Mouse (Mus musculus) regulatory T cell (primary cell): ENCODE measurements around the gene Ltv1.

Source experiments
- in situ Hi-C: fragments of 300-600 bp; cut with MboI, MseI; formaldehyde crosslinking; loops from one replicate; pipeline ENCODE4 v1.15.1; 2025; ENCODE audit warnings: high pct_unique_total_duplicates

Gene Ltv1

DNA sequence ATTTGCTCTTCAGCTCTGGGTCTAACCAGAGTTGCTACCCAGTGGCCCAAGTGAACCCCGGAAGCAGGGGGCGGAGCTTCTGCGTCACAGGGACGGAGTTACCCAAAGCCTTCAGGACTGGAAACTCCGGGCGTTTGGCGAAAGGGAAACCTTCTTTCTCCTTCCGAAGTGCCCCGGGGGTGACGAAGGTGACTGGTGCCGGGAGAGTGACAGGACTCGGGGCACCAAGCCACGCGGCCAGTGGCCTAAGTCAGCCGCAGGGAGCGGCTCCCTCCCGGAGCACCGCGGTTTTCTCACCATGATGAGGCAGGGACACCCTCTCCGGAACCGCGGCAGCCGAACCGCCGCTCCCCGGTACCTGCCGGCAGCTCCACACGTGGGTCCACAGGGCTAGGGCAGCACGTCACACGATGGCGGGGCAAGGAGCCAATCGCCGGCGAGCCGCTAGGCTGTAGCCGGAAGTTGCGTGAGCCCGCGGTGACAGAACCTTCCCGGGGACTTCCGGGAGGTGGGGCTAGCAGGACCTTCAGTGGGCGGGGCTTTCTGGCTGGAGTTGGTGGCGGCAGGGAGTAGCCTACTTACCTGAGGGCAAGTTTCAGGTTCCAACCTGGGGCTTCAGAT lies at the start of gene Ltv1:
TSS of gene Ltv1 (minus strand) at position 438 of the 621 bp plus-strand sequence.
- in situ Hi-C loops = loop anchor here (25.0 kb wide), 1 partner anchor 181 kb away; the partner anchor contains the start of gene Sf3b5

DNA sequence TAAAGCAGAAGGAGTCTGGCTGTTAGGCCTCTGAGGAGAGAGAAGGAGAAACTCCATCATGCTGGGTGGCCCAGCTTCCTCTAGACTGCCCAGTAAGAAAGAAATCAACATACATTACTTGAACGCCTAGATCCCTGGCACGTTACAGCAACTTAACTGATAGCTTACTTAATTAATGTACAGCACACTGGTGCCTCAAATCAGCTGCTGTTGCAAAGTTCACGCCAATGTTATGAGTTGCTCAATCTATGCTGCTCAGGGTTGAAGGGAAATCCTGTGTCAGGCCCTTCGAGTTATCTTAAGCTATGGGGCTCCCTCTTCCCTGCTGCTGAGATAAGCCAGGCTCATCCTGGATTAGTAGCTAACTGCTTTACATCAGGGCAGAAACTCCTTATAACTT lies 47.5 kb upstream of the Ltv1 start:
- in situ Hi-C loops = no loop called here

DNA sequence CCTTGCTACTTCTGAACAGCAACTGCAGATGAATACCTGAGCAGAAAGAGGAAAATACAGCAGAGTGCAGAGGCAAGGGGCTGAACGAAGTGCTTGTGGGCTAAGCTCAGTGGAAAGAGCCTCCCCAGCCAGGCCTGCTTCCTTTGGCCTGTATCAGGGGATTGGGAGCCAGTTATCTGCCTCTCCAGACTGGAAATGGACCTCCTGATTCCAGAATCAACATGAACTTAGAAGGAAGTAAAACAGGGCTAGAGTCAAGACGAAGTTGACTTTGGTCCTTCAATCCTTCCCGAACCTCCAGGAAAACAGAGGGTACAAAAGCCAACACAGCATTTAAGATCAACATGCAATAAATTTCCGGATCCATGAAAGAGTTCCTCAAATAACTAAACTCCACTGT lies 45.2 kb upstream of the Ltv1 start:
- in situ Hi-C loops = no loop called here

DNA sequence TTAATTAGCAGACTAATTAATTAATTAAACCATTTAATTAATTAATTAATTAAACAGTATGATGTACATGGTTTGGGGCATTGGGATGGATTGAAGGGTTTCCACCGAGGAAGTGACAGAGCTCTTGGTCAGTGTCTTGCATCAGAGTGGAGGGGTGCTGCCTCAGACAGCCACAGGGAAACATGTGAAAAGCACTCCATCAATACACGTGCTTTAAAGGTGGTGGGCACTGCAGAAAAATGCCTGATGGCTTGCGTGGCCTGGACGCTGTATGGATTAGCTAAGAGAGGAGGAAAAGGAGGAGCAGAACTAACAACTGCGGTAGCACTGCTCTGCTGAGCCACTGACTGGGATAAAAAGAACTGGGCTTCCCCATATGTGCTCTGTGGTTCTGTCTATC lies 43.9 kb upstream of the Ltv1 start:
- in situ Hi-C loops = no loop called here

DNA sequence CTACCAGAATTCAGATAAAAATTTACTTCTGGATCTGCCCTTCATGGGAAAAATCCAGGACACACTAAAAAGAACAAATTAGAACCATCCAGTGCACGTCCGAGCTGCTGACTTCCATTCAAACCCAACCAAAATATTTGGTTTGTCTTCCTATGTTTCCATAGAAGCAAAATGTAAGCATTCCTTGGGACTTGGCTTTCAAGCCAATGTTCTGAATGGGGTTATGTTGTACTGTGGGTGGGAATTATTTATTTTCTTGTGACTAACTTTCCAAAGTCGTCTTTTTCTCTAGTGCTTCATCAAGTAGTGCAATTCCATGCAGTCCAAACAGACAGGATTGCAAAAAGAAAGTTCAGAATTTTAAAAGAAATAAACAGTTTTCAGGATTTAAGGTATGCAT lies 41.5 kb upstream of the Ltv1 start:
- in situ Hi-C loops = no loop called here

DNA sequence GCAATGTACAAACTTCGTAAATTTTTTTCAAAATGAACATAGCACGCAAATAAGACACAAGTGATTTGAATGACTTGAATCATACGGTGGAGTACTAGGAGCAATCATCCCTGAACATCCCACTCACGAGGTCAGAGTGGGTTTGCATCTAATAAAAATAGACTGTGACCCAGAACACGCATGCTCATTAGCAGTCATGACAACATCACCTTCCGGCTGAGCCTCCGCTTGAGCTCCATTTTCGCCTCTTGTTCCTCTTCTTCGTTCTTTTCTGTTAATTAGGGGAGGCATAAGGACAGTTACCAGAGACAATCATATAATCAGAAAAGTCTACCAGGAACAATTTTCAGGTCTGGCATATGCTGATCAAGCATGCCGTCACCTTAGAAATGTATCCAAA lies 41.0 kb upstream of the Ltv1 start:
- in situ Hi-C loops = no loop called here

DNA sequence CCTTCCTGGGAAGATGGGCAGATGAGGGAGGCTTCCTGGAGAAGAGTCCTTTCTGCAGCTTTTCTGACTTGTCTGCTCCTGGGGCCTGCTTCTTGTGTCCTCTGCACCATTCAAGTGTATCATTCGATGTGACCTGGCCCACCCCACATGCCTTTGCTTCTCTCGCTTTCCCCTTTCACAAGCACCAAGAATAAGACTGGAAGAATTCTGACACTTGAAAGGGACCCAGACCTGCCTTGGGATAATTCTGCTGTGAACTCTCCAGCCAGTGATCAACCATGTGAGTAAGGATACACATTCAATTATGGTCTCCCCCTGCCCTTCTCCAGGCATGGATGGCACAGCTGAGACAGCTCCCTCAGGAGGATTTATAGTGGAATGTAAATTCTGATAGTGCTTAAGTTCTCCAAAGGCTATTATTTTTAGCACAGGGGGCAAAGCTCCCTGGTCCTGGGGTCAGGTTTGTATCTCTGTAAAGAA lies 40.2 kb upstream of the Ltv1 start:
- in situ Hi-C loops = no loop called here

DNA sequence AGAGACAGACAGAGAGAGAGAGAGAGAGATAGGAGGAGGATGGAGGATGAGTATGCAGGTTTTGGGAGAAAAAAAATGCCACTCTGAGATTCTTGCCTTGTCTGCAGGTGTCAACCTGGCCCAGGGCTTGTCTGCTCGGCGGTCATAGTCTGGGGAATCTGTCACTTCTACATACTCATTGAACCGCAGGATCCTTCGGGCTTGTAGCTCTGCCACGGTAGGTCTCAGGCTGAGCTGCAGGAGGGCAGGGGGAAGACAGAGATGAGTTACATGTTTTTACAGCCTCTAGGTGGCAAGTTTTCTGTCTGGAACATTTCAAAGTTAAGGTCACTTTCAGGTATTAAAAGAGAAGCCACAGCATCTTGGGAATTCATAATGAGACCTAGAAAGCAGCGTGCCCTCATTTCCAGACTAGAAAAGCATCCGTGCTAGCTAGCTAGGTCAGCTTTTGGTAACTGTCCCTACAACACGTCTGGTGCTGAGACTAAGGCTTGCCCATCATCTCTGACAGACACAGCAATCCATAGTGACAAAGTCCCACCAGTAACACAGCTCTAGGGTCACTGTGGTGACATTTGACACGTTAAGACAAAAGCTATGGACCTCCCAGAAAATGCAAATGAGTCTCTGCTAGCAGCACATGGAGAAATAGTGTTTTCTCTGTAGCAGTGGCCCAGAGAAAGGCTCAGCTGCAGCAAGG lies 39.6 kb upstream of the Ltv1 start:
- in situ Hi-C loops = no loop called here

DNA sequence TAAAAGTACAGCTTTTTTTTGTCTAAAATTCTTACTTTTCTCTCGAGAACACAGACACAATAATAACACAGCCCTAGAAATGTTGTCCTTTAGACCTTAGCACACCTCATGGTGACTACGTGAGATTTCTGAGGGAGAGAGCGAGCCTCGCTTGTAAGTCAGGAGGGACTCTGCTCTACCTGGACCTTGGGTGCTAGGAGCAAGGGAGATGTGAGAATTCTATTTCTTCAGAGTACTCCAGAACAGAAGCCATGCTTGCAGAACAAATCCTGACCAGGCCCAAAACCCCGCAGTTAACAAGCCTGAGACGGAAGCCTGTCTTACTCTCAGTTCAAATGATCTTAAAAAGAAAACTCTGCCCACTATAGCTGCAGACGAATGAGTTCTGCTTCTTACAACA lies 37.7 kb upstream of the Ltv1 start:
- in situ Hi-C loops = no loop called here

DNA sequence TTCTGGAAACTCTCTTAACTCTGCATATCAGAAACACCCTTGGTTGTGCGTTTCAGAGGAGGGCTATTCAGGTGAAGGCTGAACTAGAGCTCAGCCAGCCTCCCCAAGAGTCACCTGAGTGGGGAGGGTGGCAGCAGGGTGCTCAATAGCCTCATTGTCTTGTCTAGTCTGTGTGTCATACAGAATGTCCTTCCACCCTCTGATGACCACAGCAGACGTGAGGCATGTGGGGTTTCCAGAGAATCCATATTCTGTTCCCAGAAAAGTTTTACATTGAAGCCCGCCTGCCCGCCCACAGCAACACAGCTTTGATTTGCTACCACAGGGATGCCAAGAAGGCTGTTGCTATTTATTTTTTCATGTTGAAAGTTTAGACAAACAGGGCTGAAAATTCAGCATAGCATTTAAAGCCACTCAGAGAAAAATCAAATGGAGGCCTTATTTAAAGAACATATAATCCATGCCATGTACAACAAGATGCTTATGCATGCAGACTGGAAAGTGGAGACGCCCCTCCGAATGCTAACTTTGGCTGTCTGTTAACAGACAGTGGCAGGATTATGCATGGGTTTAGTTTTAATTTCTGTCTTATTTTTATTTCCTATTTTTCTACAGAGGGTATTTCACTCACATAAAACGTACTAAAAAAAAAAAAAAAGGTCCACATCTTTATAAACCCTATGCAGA lies 32.6 kb upstream of the Ltv1 start:
- in situ Hi-C loops = no loop called here

DNA sequence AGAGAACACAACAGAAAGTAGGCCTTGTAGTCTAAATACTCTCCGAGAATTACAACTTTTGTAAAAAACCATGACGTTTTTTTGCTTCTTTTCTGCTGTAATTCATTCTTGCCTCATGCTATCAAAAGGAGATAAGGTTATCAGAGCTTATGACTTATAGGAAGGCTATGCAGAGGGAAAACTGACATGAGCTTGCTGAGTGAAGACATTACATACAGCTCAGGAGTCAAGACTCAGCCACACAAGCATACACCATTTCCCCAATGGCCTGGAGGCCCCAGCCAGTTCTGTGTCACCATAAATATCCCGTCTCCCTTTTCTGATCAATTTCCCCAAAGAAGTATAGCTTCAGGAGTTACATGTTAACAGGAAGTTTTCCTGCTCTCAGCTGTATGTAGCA lies 29.2 kb upstream of the Ltv1 start:
- in situ Hi-C loops = no loop called here

DNA sequence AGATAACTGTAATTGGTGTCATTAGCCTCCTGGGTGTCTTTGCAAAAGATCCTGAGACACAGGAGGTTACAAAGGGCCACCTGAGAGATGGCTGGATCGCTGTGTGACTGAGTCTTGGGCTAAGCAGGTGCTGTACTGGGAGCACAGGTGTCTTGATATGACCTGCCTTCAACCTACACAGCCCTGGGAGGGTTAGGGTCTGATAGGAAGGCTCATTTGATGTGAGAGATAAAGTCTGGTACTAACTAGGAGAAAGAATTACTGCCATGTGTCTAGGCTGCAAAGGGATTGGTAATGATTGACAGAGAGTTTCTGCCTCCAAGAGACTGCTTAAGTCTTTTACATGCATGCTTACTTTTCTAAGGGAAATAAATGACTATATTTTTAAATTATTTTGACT lies 27.1 kb upstream of the Ltv1 start:
- in situ Hi-C loops = no loop called here

DNA sequence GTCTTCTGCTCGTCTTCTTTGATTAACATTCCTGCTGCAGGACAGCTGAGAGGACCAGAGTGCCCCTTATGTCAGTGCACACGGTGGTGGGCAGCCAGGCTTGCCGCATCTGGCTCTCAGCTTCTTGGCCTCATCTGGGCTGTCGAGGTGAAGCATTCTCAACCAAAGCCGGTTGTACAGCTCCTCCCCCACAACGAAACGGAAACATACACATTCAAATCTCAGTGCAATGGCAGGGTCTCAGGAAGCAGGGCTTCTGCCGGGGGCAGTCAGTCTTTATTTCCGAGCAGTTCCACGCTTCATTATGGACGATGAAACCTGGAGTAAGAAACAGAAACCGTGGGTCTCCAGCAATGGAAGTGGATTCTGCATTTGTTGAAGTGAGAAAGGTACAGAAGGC lies 21.0 kb upstream of the Ltv1 start:
- in situ Hi-C loops = no loop called here

DNA sequence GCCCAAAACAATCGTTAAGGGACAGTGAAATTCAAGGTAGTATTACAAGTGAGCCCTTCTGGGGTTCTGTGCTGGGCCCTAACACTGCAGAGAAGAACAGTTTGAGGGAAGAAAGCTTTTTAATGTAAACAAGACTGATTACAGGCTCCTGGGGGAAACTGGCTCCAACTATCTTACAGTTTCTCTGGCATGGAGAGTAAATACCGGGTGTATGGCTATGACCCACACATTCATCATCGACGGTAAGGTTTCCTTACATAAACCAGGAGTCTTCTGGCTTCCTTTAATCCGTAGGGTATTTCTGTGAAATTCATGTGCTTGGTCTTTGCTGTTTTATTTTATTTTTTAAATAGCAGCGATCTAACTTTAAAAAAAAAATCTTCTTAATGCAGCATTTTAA lies 19.9 kb upstream of the Ltv1 start:
- in situ Hi-C loops = no loop called here

DNA sequence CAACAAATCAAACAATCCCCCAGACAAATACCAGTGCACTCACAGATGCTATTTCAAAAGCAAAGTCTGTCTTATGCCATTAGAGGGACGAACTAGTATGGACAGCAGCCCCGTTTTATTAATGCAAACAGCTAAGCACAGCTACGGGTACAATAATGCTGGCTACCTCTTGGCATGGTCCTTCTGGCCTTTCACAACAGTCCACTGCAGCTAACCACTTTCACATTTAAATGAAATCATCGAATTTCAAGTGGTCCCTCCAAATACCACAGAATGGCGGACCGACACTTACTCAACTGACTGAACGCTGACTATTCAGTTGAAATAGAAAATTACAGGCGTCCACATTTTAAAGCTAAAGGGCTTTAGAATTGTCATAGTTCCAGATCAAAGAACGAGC lies 19.4 kb upstream of the Ltv1 start:
- in situ Hi-C loops = no loop called here

DNA sequence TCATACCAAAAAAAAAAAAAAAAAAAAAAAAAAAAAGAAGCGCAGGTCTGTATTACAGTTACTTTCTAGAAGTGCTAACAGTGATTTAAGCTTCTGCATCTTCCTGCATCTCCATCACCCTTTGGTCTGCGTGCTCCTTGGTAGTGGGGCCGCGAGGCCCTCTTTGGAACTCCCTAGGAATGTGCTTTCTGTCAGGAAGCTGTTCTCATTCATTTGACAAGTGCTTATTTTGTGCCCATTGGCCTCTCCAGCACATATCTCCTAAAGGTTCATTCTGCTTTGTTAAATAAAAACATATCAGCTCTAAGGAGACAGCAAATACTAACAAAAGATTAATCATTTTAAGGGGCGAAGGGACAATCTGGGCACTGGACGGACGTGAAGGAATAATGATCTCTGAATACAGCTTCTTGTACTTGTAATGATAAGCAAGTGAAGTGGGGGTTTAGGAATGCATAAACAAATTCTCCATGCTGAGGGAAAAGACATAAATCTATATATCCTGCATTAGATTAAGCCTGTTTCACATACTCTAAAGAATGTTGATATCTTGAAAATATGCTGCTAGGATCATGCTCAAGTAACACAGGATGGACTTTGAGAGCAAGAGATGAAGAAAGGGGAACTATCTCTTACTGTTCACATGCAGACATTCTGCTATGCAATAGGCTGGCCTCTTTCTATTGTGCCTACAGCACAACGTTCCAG lies 17.1 kb upstream of the Ltv1 start:
- in situ Hi-C loops = no loop called here

DNA sequence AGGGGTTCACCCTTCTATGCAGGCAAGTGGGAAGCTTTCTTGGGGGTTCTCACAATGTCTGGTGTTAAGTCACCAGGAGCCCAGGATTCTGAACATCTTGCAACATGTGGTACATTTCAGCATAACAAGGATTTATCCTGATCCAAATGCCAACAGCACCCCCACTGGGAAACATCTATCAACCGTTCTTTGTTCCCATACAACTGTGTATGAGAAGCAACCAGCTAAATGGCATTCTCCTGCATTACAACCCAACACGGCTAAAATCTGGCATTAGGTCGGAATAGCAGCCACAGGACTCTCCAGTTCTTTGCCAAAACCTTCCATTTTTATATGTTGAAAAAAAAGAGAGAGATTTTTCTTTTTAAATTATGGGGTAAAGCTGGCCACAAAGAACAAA lies 16.5 kb upstream of the Ltv1 start:
- in situ Hi-C loops = no loop called here

DNA sequence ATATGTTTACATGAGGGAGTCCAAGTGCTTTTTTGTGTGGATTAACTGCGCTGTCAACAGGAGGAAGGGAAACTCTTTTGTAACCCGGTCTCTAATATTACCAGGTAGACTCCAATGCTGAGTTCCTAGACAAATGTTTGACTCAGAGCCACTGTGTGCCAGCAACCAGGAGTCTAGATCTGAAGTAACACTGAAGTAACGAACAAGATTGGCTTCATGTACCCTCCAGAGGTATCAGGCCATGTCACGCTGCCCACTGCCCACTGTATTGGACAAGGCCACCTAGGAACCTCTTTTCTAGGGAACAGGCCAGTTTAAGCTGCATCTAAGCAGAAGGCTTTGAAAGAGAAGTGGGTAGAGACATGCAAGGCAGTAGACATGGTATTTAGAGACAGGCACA lies 16.1 kb upstream of the Ltv1 start:
- in situ Hi-C loops = no loop called here

DNA sequence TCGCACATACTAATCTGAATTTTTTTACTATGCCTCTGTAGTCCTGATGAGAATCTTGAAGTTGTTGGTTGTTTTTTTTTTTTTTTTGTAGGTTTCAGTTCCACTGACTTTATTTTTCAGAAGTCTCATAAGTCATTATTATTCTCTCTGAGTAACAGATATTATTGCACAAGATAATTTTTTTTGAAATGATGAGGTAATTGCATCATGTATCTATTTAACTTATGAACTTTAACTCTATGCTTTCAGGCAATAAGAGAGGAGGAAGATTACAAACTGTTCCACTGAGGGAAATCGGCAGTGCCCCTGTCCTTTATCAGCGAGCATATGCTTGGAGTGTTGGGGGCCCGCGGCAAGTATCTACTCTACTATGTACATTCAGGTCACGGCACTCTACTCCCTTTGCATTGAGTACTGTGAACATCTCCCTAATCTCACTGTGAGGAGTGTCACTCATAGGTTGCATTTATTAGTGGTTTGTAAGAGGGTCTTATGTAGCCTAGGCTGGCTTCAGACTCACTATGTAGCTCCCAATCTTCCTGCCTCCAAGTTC lies 8.8 kb upstream of the Ltv1 start:
- in situ Hi-C loops = no loop called here

DNA sequence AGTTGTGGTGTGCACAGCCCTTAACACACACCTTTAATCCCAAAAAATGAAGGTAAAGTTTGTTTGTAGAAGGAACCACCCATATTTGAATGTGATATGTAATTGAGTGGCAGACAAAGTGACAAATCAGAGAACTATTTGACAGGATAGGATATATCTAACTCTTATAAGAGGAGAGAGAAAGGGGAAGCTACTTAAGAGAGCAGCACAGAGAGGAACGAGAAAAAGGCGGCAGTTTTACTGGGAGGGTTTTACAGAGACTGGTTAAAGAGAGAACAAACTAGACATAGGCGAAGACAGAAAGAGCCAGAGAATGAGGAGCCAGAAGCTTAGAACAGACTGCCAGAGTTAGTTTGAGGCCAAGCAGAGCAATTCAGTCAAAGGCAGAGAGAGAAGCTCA lies 7.9 kb upstream of the Ltv1 start:
- in situ Hi-C loops = no loop called here

DNA sequence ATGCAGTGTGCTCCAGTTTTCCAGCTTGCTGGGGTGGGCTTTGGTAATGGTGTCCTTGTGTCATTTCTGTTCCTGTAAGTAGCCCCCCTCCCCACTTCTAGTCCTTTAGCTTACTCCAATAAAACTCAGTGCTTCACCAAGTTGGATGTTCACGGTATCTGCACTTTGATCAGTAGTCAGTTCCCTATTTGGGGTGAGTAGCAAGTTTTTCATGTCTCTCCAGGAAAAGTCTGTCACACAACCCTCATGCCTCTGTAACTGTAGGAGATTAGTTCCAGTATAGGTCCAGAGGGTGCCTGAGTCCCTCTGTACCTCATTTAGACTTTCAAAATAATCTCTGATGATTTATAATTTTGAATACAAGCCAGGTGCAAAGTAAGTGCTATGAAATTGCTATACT lies 6.3 kb upstream of the Ltv1 start:
- in situ Hi-C loops = loop anchor here (25.0 kb wide), 1 partner anchor 187 kb away; the partner anchor contains the start of gene Sf3b5
